Mouse (Mus musculus) heart, postnatal 0 days (tissue): ENCODE measurements at regions not wholly inside any gene's neighbourhood (a gene's known extent, or its start where the extent isn't known, plus 50 kb on each side); places are given as distances from the start of the nearest gene placed in this dataset.

Experiments
- ATAC-seq: fragments of 200-750 bp; cut with Nextera tagmentation; 2 replicates; pipeline ENCODE4 v1.8.0; 2017; ENCODE audit warnings: low read depth, moderate number of reproducible peaks, moderate library complexity; ENCODE audit not compliant: insufficient read depth
- DNase-seq: peaks from one replicate; pipeline ENCODE4 v3.0.0-alpha.2; 2016; ENCODE audit warnings: low spot score
- H3K27ac ChIP-seq: fragments of 300-500 bp; sonication (generic); 2 replicates; pipeline ENCODE4 v1.5.1; 2014; ENCODE audit warnings: low read depth, mild to moderate bottlenecking
- H3K27me3 ChIP-seq: fragments of 300-500 bp; sonication (generic); 2 replicates; pipeline ENCODE4 v1.6.1; 2014; ENCODE audit warnings: low read length, mixed read lengths; ENCODE audit not compliant: control insufficient read depth, insufficient read depth
- H3K36me3 ChIP-seq: fragments of 300-500 bp; sonication (generic); replicated peaks from 2 replicates; pipeline ENCODE4 v1.6.1; 2014; ENCODE audit warnings: low read length, mixed read lengths; ENCODE audit not compliant: control insufficient read depth, insufficient read depth
- H3K4me1 ChIP-seq: fragments of 300-500 bp; sonication (generic); 2 replicates; pipeline ENCODE4 v1.6.1; 2014; ENCODE audit warnings: antibody characterized with exemption; ENCODE audit not compliant: control insufficient read depth, insufficient read depth
- H3K4me2 ChIP-seq: fragments of 300-500 bp; sonication (generic); 2 replicates; pipeline ENCODE4 v1.6.1; 2014; ENCODE audit warnings: low read depth, mild to moderate bottlenecking, low read length, moderate library complexity
- H3K4me3 ChIP-seq: fragments of 300-500 bp; sonication (generic); 2 replicates; pipeline ENCODE4 v1.5.1; 2014; ENCODE audit warnings: low read depth, low read length
- H3K9ac ChIP-seq: fragments of 300-500 bp; sonication (generic); replicated peaks from 2 replicates; pipeline ENCODE4 v1.6.1; 2014; ENCODE audit warnings: low read depth, low read length, mixed read lengths
- H3K9me3 ChIP-seq: fragments of 300-500 bp; sonication (generic); replicated peaks from 2 replicates; pipeline ENCODE4 v1.6.1; 2016; ENCODE audit warnings: low read length; ENCODE audit not compliant: control insufficient read depth
- CTCF ChIP-seq: IDR thresholded peaks from 2 replicates; pipeline ENCODE4 v1.5.1; 2016; ENCODE audit warnings: antibody characterized with exemption, control low read depth, low read depth
- EP300 ChIP-seq: IDR thresholded peaks from 2 replicates; pipeline ENCODE4 v1.6.1; 2016; ENCODE audit warnings: antibody characterized with exemption, low read depth
- WGBS: fragments of 180-500 bp; shearing (Covaris S2); extraction: QIAGEN DNeasy Blood & Tissue Kit; methylation state at CpG from one replicate; pipeline ENCODE4 v1.1.7; 2014; 5-methylcytosine and 5-hydroxymethylcytosine counted together

DNA sequence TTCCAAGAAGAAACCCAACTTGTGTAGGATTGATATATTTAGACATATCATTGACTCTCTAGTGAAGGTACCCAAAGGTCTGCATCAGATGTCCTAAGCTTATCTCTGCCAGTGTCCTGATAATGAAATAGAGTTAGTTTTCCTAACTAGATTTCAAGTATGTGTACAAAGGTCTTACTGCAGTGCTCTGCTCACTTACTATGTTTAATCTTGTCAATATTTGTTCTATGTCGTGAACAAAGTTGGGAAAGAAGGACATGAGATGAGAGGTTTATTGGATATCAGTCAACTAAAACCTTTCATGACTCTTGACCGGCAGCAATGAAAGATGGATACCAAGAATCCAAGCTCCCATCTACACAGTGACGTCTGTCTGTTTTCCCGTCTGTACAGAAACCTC lies 71.9 kb upstream of the Mpdz start:
- no peak overlapping the region for H3K4me2 ChIP-seq
- H3K9ac ChIP-seq: no peak overlapping the region
- no peaks in the 10 kb centered on the region for H3K27me3 ChIP-seq
- ATAC-seq (no peak), DNase-seq (no peak)
- H3K36me3 ChIP-seq: no peaks in the 10 kb centered on the region
- H3K27ac ChIP-seq: no peak overlapping the region
- H3K4me3 ChIP-seq: no peak overlapping the region
- no peaks in the 10 kb centered on the region for H3K4me1 ChIP-seq
- WGBS: 85% methylated on average over 4 of the region's 4 CpGs
- no peak for TF ChIP-seq CTCF
- TF ChIP-seq EP300: no peak
- no peaks in the 10 kb centered on the region for H3K9me3 ChIP-seq

- WGBS: 60% methylated on average over 3 of the region's 3 CpGs
- Histone ChIP-seq H3K36me3 (no peaks in the 10 kb centered on the region), H3K27me3 (no peaks in the 10 kb centered on the region), H3K4me3 (no peak overlapping the region), H3K4me2 (no peak overlapping the region), H3K9ac (no peak overlapping the region), H3K27ac (no peak overlapping the region; the same call in 1 of the 2 replicates), H3K9me3 (no peaks in the 10 kb centered on the region), H3K4me1 (no peaks in the 10 kb centered on the region)
- no peak for ATAC-seq
- no peak for DNase-seq
- TF ChIP-seq EP300 (no peak), CTCF (no peak)
These were observed 69.8 kb upstream of the Mpdz start for GRCm38 (mm10) chr4:81512396-81512795.

GRCm38 (mm10) chr4:81508776-81509175 lies 66.2 kb upstream of the Mpdz start:
- Histone ChIP-seq H3K36me3 (no peaks in the 10 kb centered on the region), H3K4me3 (no peak overlapping the region), H3K4me2 (no peak overlapping the region), H3K27ac (no peak overlapping the region), H3K4me1 (no peaks in the 10 kb centered on the region), H3K9me3 (no peaks in the 10 kb centered on the region), H3K9ac (no peak overlapping the region), H3K27me3 (no peaks in the 10 kb centered on the region)
- DNase-seq: no peak
- no peak for ATAC-seq
- WGBS: 78% methylated on average over 1 of the region's 1 CpGs
- TF ChIP-seq EP300 (no peak), CTCF (no peak)

DNA sequence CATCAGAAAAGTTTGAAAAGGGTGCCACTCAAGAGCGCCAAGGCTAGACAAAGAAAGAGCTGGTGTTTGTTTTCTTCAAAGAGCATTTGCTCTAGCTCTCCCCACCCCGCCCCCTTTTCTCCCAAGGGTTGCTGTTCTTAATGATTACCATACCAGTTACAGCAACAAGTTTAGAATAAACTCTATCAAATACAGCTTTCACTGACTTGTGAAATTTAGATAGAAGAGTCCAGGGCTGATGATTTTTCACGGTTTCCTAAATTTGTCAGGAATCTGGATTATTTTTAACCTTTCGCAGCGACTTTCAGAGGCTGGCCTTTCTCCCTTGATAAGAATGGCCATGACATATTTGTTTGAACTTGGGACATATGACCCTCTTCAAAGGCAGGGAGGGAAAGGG lies 64.2 kb upstream of the Mpdz start:
- no peak overlapping the region for H3K4me3 ChIP-seq
- H3K27ac ChIP-seq: no peak overlapping the region
- 85% methylated on average over 5 of the region's 5 CpGs for WGBS
- H3K4me2 ChIP-seq: no peak overlapping the region
- TF ChIP-seq EP300 (no peak), CTCF (no peak)
- no peaks in the 10 kb centered on the region for H3K9me3 ChIP-seq
- H3K36me3 ChIP-seq: no peaks in the 10 kb centered on the region
- H3K9ac ChIP-seq: no peak overlapping the region
- H3K27me3 ChIP-seq: no peaks in the 10 kb centered on the region
- ATAC-seq: no peak
- DNase-seq: no peak
- no peaks in the 10 kb centered on the region for H3K4me1 ChIP-seq

DNA sequence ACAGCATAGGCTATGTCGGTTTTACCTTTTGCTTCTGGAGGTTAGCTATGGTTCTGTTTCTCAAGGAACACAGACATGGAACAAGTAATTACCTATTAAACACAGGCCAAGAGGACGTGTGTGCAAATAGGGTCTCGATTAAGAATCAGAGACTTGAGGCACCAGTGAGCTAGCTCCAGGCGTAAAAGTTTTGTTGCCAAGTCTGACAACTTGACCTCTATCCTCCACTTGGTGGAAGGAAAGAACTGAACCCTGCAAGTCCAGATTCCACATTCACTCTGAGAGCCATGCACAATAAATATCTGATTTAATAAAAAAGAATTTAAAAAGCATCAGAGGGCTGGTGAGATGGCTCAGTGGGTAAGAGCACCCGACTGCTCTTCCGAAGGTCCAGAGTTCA lies 63.7 kb upstream of the Mpdz start:
- Histone ChIP-seq H3K9me3 (no peaks in the 10 kb centered on the region), H3K36me3 (no peaks in the 10 kb centered on the region), H3K4me3 (no peak overlapping the region), H3K4me2 (no peak overlapping the region), H3K27ac (no peak overlapping the region), H3K27me3 (no peaks in the 10 kb centered on the region), H3K9ac (no peak overlapping the region), H3K4me1 (no peaks in the 10 kb centered on the region)
- WGBS: 96% methylated on average over 6 of the region's 6 CpGs
- DNase-seq (no peak), ATAC-seq (no peak)
- TF ChIP-seq CTCF: no peak
- no peak for TF ChIP-seq EP300

GRCm38 (mm10) chr4:81505096-81505495 lies 62.5 kb upstream of the Mpdz start:
- Histone ChIP-seq H3K36me3 (no peaks in the 10 kb centered on the region), H3K27me3 (no peaks in the 10 kb centered on the region), H3K4me2 (no peak overlapping the region), H3K9me3 (no peaks in the 10 kb centered on the region), H3K9ac (no peak overlapping the region), H3K27ac (no peak overlapping the region), H3K4me1 (no peaks in the 10 kb centered on the region), H3K4me3 (no peak overlapping the region)
- TF ChIP-seq EP300 (no peak), CTCF (no peak)
- 75% methylated on average over 3 of the region's 3 CpGs for WGBS
- no peak for ATAC-seq
- DNase-seq: no peak
